Mouse (Mus musculus): Measurements from ENCODE around the gene Snd1.

GRCm38 (mm10) chr6:28980219-28980618, 505.3 kb downstream of the Snd1 start:
- TF ChIP-seq GATA1 (IDR thresholded peaks at IDR 0.05; ENCODE audit: borderline replicate concordance, low read length) (no peak), FLI1 (IDR thresholded peaks at IDR 0.05; ENCODE audit: low read length) (no peak)
